Mouse (Mus musculus) liver, embryonic 12.5 days (tissue): ENCODE measurements at regions not wholly inside any gene's neighbourhood (a gene's known extent, or its start where the extent isn't known, plus 50 kb on each side); places are given as distances from the start of the nearest gene placed in this dataset.
"Not testable (repeated sequence)": the region's sequence is repeated elsewhere in the genome, so short reads cannot be mapped to it uniquely, and the experiment has no call there.

Source experiments
- ATAC-seq: fragments of 200-750 bp; cut with Nextera tagmentation; 2 replicates; pipeline ENCODE4 v1.8.0; 2017; ENCODE audit warnings: moderate number of reproducible peaks, mild to moderate bottlenecking, moderate library complexity
- H3K27ac ChIP-seq: fragments of 300-500 bp; sonication (generic); 2 replicates; pipeline ENCODE4 v1.5.1; 2016; ENCODE audit warnings: mild to moderate bottlenecking
- H3K27me3 ChIP-seq: fragments of 300-500 bp; sonication (generic); replicated peaks from 2 replicates; pipeline ENCODE4 v1.6.1; 2016; ENCODE audit warnings: mild to moderate bottlenecking, moderate library complexity
- H3K36me3 ChIP-seq: fragments of 300-500 bp; sonication (generic); 2 replicates; pipeline ENCODE4 v1.6.1; 2016; ENCODE audit warnings: mild to moderate bottlenecking, moderate library complexity
- H3K4me1 ChIP-seq: fragments of 300-500 bp; sonication (generic); 2 replicates; pipeline ENCODE4 v1.6.1; 2016
- H3K4me2 ChIP-seq: fragments of 300-500 bp; sonication (generic); 2 replicates; pipeline ENCODE4 v1.6.1; 2016; ENCODE audit warnings: mild to moderate bottlenecking, moderate library complexity
- H3K4me3 ChIP-seq: fragments of 300-500 bp; sonication (generic); 2 replicates; pipeline ENCODE4 v1.5.1; 2016; ENCODE audit warnings: mild to moderate bottlenecking, moderate library complexity
- H3K9ac ChIP-seq: fragments of 300-500 bp; sonication (generic); 2 replicates; pipeline ENCODE4 v1.6.1; 2016; ENCODE audit warnings: mild to moderate bottlenecking, moderate library complexity
- H3K9me3 ChIP-seq: fragments of 300-500 bp; sonication (generic); replicated peaks from 2 replicates; pipeline ENCODE4 v1.6.1; 2016; ENCODE audit warnings: mild to moderate bottlenecking, moderate library complexity
- WGBS: fragments of 180-500 bp; shearing (Covaris S2); methylation state at CpG from one replicate; pipeline ENCODE4 v1.1.7; 2016; ENCODE audit not compliant: insufficient replicate concordance; 5-methylcytosine and 5-hydroxymethylcytosine counted together

GRCm38 (mm10) chr16:3114473-3115335, 476.1 kb upstream of the Olfr161 start:
- not testable (repeated sequence) for H3K4me2 ChIP-seq, H3K36me3 ChIP-seq, H3K9ac ChIP-seq, H3K4me1 ChIP-seq, H3K4me3 ChIP-seq, H3K27ac ChIP-seq, H3K27me3 ChIP-seq, H3K9me3 ChIP-seq
- ATAC-seq: peak; percentile 94
- WGBS: 33% methylated on average over 3 of the region's 3 CpGs

DNA sequence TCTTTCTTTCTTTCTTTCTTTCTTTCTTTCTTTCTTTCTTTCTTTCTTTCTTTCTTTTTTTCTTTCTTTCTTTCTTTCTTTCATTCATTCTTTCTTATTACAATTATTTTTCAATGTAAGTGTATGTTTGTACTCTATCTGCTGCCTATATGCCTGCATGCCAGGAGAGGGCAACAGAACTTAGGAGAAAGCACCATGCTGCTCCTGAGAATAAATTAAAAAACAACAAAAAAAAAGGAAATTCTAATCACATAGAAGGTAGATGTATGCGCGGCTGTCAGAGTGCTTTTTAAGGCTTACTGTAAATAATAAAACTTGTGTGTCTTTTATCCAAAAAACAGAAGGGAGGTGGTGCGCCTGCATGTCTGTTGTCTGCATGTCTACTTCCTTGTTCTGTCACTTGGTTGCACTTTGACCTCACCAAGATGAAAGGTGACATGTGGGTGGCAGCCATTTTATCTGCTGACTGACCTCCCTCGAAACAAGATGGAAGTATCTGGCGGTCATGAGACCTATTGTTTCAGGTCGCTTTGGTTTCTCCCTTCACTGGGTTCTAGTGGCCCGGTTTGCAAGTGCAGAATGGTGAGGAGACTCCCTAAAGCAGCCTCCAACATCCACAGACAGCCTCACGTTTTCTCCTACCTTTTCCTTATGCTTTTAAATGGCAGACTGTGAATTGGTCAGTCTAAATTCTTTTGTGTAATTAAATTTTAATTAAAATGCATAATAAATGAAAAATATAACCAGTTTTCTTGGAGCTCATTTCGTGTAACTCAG, 475.3 kb upstream of the Olfr161 start:
- H3K9me3 ChIP-seq, H3K4me3 ChIP-seq, H3K9ac ChIP-seq, H3K4me2 ChIP-seq, H3K27ac ChIP-seq, H3K4me1 ChIP-seq, H3K36me3 ChIP-seq, H3K27me3 ChIP-seq: not testable (repeated sequence)
- WGBS: 58% methylated on average over 8 of the region's 9 CpGs
- peak; percentile 87 for ATAC-seq

DNA sequence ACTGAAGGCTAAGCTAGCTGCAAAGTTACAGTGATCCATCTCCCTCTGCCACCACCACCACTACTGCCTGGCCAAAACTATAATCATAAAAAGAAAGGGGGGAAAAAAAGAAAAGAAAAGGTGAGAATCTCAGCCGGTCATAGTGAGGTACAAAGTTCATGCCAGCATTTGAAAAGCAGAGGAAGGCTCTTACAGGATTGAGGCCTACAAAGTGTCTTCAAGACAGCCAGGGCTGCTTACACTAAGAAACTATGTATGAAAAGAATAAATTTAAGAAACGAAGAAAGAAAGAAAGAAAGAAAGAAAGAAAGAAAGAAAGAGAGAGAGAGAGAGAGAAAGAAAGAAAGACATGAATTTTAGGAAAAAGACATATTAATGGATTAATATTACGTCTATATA, 474.7 kb upstream of the Olfr161 start:
- not testable (repeated sequence) for ATAC-seq, H3K4me3 ChIP-seq, H3K9ac ChIP-seq, H3K9me3 ChIP-seq, H3K36me3 ChIP-seq, H3K4me2 ChIP-seq, H3K27me3 ChIP-seq, H3K27ac ChIP-seq, H3K4me1 ChIP-seq
- 62% methylated on average over 2 of the region's 3 CpGs for WGBS

DNA sequence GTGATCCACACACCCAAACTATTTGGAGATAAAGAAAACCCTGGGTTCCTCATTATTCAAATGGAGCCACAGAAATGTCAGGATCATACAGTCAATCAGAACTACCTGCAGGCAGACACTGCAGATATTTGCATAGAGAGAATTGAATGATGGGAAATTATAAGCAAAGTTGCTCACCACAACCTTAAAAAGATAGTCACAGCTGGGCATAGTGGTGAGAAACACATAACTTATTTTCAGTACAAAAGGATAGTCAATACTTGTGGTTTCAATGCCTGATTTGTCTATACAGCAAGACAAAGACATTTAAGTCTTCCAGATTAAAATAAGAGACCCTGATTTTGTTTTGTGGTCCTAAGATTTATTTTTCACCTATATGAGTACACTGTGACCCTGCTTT, 469.6 kb upstream of the Olfr161 start:
- H3K27ac ChIP-seq, H3K9me3 ChIP-seq, H3K27me3 ChIP-seq, H3K4me3 ChIP-seq, ATAC-seq, H3K9ac ChIP-seq, H3K4me2 ChIP-seq, H3K36me3 ChIP-seq, H3K4me1 ChIP-seq: not testable (repeated sequence)

GRCm38 (mm10) chr16:3122145-3122860, 468.5 kb upstream of the Olfr161 start:
- H3K4me3 ChIP-seq, H3K27ac ChIP-seq, H3K27me3 ChIP-seq, H3K36me3 ChIP-seq, H3K9me3 ChIP-seq, H3K4me2 ChIP-seq, H3K4me1 ChIP-seq, H3K9ac ChIP-seq: not testable (repeated sequence)
- 42% methylated on average over 4 of the region's 6 CpGs for WGBS
- ATAC-seq: peak; percentile 23; the same call in 1 of the 2 replicates

DNA sequence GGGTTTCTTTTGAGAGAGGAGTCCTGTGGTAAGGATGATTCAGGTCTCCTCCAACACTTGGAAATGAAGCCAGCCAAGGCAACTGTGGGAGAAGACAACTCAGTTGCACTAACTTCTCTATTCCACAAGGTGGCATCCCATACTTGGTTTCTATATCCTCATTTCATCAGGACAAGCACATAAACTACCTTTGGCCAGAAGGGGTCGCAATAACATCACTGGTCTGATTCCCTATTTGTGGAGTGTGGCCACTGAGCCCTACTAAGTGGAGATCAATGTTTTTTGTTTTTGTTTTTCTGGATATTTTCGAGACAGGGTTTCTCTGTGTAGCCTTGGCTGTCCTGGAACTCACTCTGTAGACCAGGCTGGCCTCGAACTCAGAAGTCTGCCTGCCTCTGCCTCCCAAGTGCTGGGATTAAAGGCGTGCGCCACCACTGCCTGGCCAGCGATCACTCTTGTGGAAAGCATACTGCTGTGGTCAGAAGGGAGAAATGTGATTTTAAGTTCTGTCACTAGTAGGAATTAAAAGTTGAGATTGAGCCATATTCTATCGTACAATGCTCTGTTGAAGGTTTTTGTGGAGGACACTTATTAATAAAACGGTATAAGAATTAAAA, 467.9 kb upstream of the Olfr161 start:
- H3K27me3 ChIP-seq, H3K27ac ChIP-seq, H3K4me2 ChIP-seq, H3K4me3 ChIP-seq, H3K9ac ChIP-seq, H3K4me1 ChIP-seq, H3K36me3 ChIP-seq, H3K9me3 ChIP-seq: not testable (repeated sequence)
- 55% methylated on average over 8 of the region's 8 CpGs for WGBS
- ATAC-seq: peak; percentile 79

GRCm38 (mm10) chr16:3127317-3127716, 463.5 kb upstream of the Olfr161 start:
- not testable (repeated sequence) for H3K4me1 ChIP-seq, H3K9me3 ChIP-seq, H3K9ac ChIP-seq, H3K27ac ChIP-seq, H3K36me3 ChIP-seq, H3K27me3 ChIP-seq, ATAC-seq, H3K4me3 ChIP-seq, H3K4me2 ChIP-seq
- WGBS: 33% methylated on average over 2 of the region's 2 CpGs
